Mouse (Mus musculus) ES-E14 (cell line): ENCODE results near the gene Scn1b.

Source experiments
- CHD2 ChIP-seq: IDR thresholded peaks from 2 replicates; pipeline ENCODE4 v1.6.1; 2014; ENCODE audit warnings: mild to moderate bottlenecking, low read depth, low read length, inconsistent platforms
- HCFC1 ChIP-seq: IDR thresholded peaks from 2 replicates; pipeline ENCODE4 v1.6.1; 2012; ENCODE audit warnings: low read length, inconsistent platforms, borderline replicate concordance; ENCODE audit not compliant: insufficient read depth
- MAFK ChIP-seq: IDR thresholded peaks from 2 replicates; pipeline ENCODE4 v1.6.1; 2014; ENCODE audit warnings: mild to moderate bottlenecking, low read depth, low read length, inconsistent platforms; ENCODE audit not compliant: insufficient read depth
- ZC3H11A ChIP-seq: IDR thresholded peaks from 2 replicates; pipeline ENCODE4 v1.6.1; 2012; ENCODE audit warnings: low read depth, mild to moderate bottlenecking, inconsistent platforms, low read length, borderline replicate concordance

DNA sequence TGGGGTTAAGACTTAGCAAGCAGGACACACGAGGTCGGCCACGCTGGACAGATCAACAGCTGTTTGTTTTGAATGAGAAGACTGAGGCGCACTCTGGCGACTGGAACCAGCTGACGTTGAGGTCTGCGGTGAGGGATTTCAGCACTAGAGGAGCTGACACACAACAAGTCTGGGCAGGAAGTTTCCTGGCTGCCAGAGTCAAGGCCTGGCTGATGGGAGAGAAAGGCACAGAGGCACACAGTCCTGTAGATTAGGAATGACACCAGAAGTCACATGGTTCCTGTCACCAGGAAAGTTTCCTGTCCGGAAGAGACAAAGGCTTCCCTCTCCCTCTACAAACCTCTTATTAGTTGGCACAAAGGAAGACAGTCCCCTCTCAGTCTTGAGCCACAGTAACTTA, 41.6 kb upstream of the Scn1b start:
- TF ChIP-seq ZC3H11A = no peak
- no peak for TF ChIP-seq CHD2
- no peak for TF ChIP-seq MAFK
- no peak for TF ChIP-seq HCFC1
